8 mouse cellular contexts compared by ENCODE assay signal in the genomic region with DNA sequence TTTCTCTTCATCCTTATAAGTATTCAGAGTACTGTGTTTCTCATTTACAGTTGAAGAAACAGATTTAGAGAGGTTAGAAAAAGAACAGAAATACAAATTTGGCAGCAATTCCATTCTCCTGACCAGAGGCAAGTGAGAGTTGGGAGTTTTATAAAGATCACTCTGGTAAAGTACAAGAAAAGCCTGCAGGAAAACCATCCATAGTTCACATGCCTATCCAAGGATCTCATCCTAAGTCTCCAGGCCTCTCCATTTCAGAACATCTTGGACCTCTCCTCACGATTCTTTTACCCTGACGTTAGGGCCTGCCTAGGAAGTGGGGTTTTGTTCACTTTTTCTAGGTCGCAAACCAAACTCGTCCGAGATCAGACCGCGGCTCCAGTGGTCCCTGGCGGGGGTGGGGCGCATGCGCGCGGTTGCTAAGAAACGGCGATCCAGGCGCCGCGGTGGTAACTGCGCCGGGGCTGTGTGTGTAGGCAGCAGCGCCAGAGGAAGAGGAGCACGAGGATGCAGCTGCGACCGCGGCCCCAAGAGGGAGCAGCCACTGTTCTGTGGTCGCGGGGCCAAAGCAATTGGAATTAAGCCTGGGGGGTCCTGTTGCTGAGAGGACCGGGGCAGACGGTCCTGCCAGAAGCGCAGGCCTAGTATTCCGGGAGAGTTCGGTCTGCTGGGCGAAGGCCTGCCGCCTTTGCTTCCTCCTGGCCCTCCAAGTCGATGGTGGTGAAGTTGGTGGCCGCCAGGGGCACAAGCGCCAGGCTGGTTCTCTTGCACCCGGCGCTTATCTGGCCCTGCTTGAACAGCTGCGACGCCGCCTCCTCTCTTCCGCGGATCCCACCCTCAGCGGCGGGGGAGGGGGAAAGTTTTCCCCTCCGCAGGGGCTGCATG. TPM values are rescaled to one million over a fixed set of nuclear protein-coding genes. Genes with fewer than 3 reads are reported as not detected.
DNase-seq lines count a peak whose midpoint lies in the region; ATAC-seq and TF ChIP-seq lines count a peak whose summit lies in the region.

A gene (plus strand): TSS at position 452 of the 885 bp plus-strand sequence.

- TF ChIP-seq EP300 in lung, postnatal 0 days (IDR thresholded peaks at IDR 0.05) = no peak

- H3K4me2 ChIP-seq in hindbrain, embryonic 13.5 days = peak within 1 kb of the TSS; percentile 57
- H3K4me2 ChIP-seq in lung, postnatal 0 days (replicated peaks; ENCODE audit: low read depth, low read length) = peak within 1 kb of the TSS; percentile 56

- peak; percentile 99 for ATAC-seq in hindbrain, embryonic 13.5 days (ENCODE audit: low FRiP score)
- peak; percentile 89 for ATAC-seq in lung, postnatal 0 days

- TF ChIP-seq CTCF in lung, postnatal 0 days (IDR thresholded peaks at IDR 0.05) = peak; percentile 50

- peak; percentile 66 for DNase-seq in T-cell, adult 2 months (ENCODE audit: low spot score)
- peak; percentile 76 to 77 for DNase-seq in cerebellum, postnatal 14 days
- DNase-seq in frontal cortex, postnatal 25 days (ENCODE audit: low spot score in 2 of 2) = peak; percentile 49 to 62
- peak; percentile 75 to 77 for DNase-seq in layer of hippocampus, postnatal 14 days (ENCODE audit: low spot score in 2 of 2)
- DNase-seq in lung, postnatal 0 days (ENCODE audit: low spot score) = peak; percentile 51
- DNase-seq in ovary, postnatal 36 days (ENCODE audit: low spot score) = peak; percentile 73
- peak; percentile 75 to 82 for DNase-seq in thymus, postnatal 36 days

- H3K4me1 ChIP-seq in hindbrain, embryonic 13.5 days (replicated peaks) = no peaks in the 10 kb centered on the region
- no peaks in the 10 kb centered on the region for H3K4me1 ChIP-seq in lung, postnatal 0 days (ENCODE audit: insufficient read depth, low read depth, low read length)

- WGBS in hindbrain, embryonic 13.5 days = 15% methylated on average over 35 of the region's 46 CpGs
- 10% methylated on average over 30 of the region's 46 CpGs for WGBS in lung, postnatal 0 days

- H3K4me3 ChIP-seq in hindbrain, embryonic 13.5 days = peak within 1 kb of the TSS; percentile 51
- H3K4me3 ChIP-seq in lung, postnatal 0 days (ENCODE audit: low read depth, low read length) = peak within 1 kb of the TSS; percentile 34

- no peaks in the 10 kb centered on the region for H3K36me3 ChIP-seq in hindbrain, embryonic 13.5 days
- H3K36me3 ChIP-seq in lung, postnatal 0 days (ENCODE audit: insufficient read depth, low read length) = no peaks in the 10 kb centered on the region

- H3K27me3 ChIP-seq in hindbrain, embryonic 13.5 days = no peaks in the 10 kb centered on the region
- H3K27me3 ChIP-seq in lung, postnatal 0 days (replicated peaks; ENCODE audit: insufficient read depth, low read length) = no peaks in the 10 kb centered on the region

- H3K9ac ChIP-seq in hindbrain, embryonic 13.5 days = peak within 1 kb of the TSS; percentile 62; the same call in 1 of the 2 replicates
- no peak within 1 kb of the TSS; the same call in 1 of the 2 replicates for H3K9ac ChIP-seq in lung, postnatal 0 days (replicated peaks; ENCODE audit: low read depth)

- H3K27ac ChIP-seq in hindbrain, embryonic 13.5 days = peak within 1 kb of the TSS; percentile 78
- H3K27ac ChIP-seq in lung, postnatal 0 days (ENCODE audit: low read length) = no peak within 1 kb of the TSS

- H3K9me3 ChIP-seq in hindbrain, embryonic 13.5 days = no peaks in the 10 kb centered on the region
- H3K9me3 ChIP-seq in lung, postnatal 0 days (ENCODE audit: low read length) = no peaks in the 10 kb centered on the region

RNA-seq across cellular contexts. Expression of the gene that starts here (rescaled TPM):
- polyA plus RNA-seq in hindbrain, embryonic 13.5 days (2015; fragmentation: Nextera tagmentation; extraction: Ambion mirVana) = 2.6 and 2.7 TPM in 2 replicates
- total RNA-seq in layer of hippocampus, postnatal 14 days (2021) = 10 to 100 TPM; 25.6 to 26.7 TPM
- polyA plus RNA-seq in lung, postnatal 0 days (2015; fragmentation: Nextera tagmentation; extraction: Ambion mirVana) = 0.38 and 0.68 TPM in 2 replicates

Comparison
In these comparisons a context has a peak if more than half of its experiments do, and no peak if none do; other contexts are left out.
1. Peak in DNase-seq, ATAC-seq, H3K4me3 ChIP-seq and H3K4me2 ChIP-seq in lung, postnatal 0 days; RNA of the gene not detected or under 1 TPM.